Mouse (Mus musculus) lung, embryonic 16.5 days (tissue): ENCODE measurements around the gene Elavl2. TPM values are rescaled to one million over a fixed set of nuclear protein-coding genes. Genes with fewer than 3 reads are reported as not detected.

Experiments
- microRNA-seq: library from miRNA; unstranded; fragments of <30 nt; microRNA quantifications from one replicate; pipeline ENCODE4, GENCODE M21; 2016
- polyA plus RNA-seq: library from polyadenylated mRNA; unstranded; fragments of >200 nt; fragmentation: Nextera tagmentation; extraction: Ambion mirVana; gene quantifications from 2 replicates; pipeline ENCODE4 v1.2.1, GENCODE M21; 2015

Elavl2 gene
- polyA plus RNA-seq, 1 experiment from 2014 or later = 3.2 TPM

Small RNAs within 50 kb of the gene (microRNA-seq; reads per million reads assigned to microRNA genes)
- gene Mir6402 = not detected
